Comparison of ENCODE assay signal across 4 mouse cellular contexts in the genomic region with DNA sequence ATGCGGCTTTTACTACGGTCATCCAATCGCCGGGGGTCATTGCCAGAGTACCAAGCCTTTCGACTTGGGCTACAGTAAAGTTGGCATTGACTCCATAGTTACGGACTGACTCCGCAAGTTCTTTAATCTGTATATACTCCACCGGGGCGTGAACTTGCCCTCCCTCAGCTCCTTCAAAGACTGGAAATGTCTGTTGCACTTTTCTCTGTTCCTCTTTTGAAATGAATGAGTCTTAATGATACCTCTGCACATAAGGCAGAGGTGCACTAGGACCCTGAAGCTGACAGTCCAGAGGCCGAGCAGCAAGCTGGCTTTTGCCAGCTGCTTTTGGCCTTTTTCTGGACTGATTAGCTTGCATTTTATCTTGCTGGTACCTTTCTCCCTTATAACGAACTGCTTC.
DNase-seq lines count a peak whose midpoint lies in the region; TF ChIP-seq lines count a peak whose summit lies in the region.
"Not testable (repeated sequence)": the region's sequence is repeated elsewhere in the genome, so short reads cannot be mapped to it uniquely, and the experiment has no call there.

No protein-coding gene starts in this region.

- TF ChIP-seq POLR2A in CH12.LX (IDR thresholded peaks at IDR 0.05; ENCODE audit: low read depth, low read length), result not testable (repeated sequence)

- not testable (repeated sequence) for H3K4me1 ChIP-seq in CH12.LX (ENCODE audit: control insufficient read depth in 1 of 2, insufficient read depth in 2 of 2)

- TF ChIP-seq CTCF in CH12.LX (conservative IDR thresholded peaks at IDR 0.05 in 1 of 2, IDR thresholded peaks at IDR 0.05 in 1 of 2; ENCODE audit: low read depth in 2 of 2, low read length in 2 of 2), result not testable (repeated sequence)

- TF ChIP-seq EP300 in CH12.LX (IDR thresholded peaks at IDR 0.05; ENCODE audit: low read length), result peak; percentile 86

- not testable (repeated sequence) for H3K27ac ChIP-seq in CH12.LX (ENCODE audit: insufficient read depth, low read depth)

- H3K9ac ChIP-seq in CH12.LX (ENCODE audit: insufficient read depth, low read depth), result not testable (repeated sequence)

- H3K4me2 ChIP-seq in CH12.LX (ENCODE audit: insufficient read depth, low read depth, poor library complexity, severe bottlenecking), result 0 out of 2 replicates have a peak overlapping the region, but pooled peaks have one; percentile 49

- not testable (repeated sequence) for TF ChIP-seq RAD21 in CH12.LX (IDR thresholded peaks at IDR 0.05; ENCODE audit: low read depth, low read length)

- dilution Hi-C loops in CH12.LX (cut with MboI; ENCODE audit: extremely low pct_ligation_motif_present, extremely low pct_unique_long_range_greater_than_20kb, low sequenced_read_pairs), result not testable (repeated sequence)

- H3K9me3 ChIP-seq in CH12.LX (replicated peaks; ENCODE audit: low read length), result not testable (repeated sequence)

- H3K36me3 ChIP-seq in CH12.LX (replicated peaks in 1 of 2; ENCODE audit: control insufficient read depth in 1 of 2, insufficient read depth in 1 of 2, low read length in 1 of 2); splenic B cell, adult 2 months (ENCODE audit: control insufficient read depth, insufficient read depth, low read length, poor library complexity, severe bottlenecking): not testable (repeated sequence)

- DNase-seq in B cell, adult 2 months, result peak; percentile 17 to 37
- peak; percentile 31 for DNase-seq in CH12.LX (ENCODE audit: extremely low read depth)
- DNase-seq in spleen, postnatal 36 days (ENCODE audit: low spot score in 2 of 2), result peak; percentile 14 to 22
- DNase-seq in splenic B cell, adult 2 months (ENCODE audit: low read depth, low spot score), result peak; percentile 54

- in situ Hi-C loops in CH12.LX (cut with MboI; ENCODE audit: low pct_ligation_motif_present, low pct_unique_long_range_greater_than_20kb, low sequenced_read_pairs), result not testable (repeated sequence)

- not testable (repeated sequence) for H3K4me3 ChIP-seq in CH12.LX (replicated peaks in 1 of 3; ENCODE audit: low read depth in 2 of 3, low read length in 2 of 3, poor library complexity in 1 of 3)

- not testable (repeated sequence) for H3K79me2 ChIP-seq in CH12.LX (replicated peaks; ENCODE audit: control insufficient read depth, extremely low read depth, insufficient read depth, poor library complexity, severe bottlenecking)

- not testable (repeated sequence) for H3K27me3 ChIP-seq in CH12.LX (replicated peaks); splenic B cell, adult 2 months (ENCODE audit: control insufficient read depth, insufficient read depth, low read length, poor library complexity, severe bottlenecking)

TF ChIP-seq in CH12.LX, 34 proteins besides CTCF, POLR2A, EP300 and RAD21:
- TF ChIP-seq JUND (conservative IDR thresholded peaks at IDR 0.05; ENCODE audit: low read depth, low read length), result peak; percentile 59
- 0 out of 2 replicates have a peak, but pooled peaks have one; percentile 44 for TF ChIP-seq MAFK (IDR thresholded peaks at IDR 0.05; ENCODE audit: insufficient replicate concordance, low read length)
- TF ChIP-seq CHD2 (IDR thresholded peaks at IDR 0.05; ENCODE audit: low read length), result 0 out of 2 replicates have a peak, but pooled peaks have one; percentile 33
- peak; percentile 90 for TF ChIP-seq IRF4 (IDR thresholded peaks at IDR 0.05; ENCODE audit: low read depth, low read length)
- peak; percentile 13; the same call in 1 of the 2 replicates for TF ChIP-seq TCF12 (IDR thresholded peaks at IDR 0.05; ENCODE audit: low read depth, low read length)
- peak; percentile 58 for TF ChIP-seq JUN (IDR thresholded peaks at IDR 0.05; ENCODE audit: insufficient read depth, low read depth, low read length)
- TF ChIP-seq RCOR1 (conservative IDR thresholded peaks at IDR 0.05; ENCODE audit: low read depth, low read length), result 0 out of 2 replicates have a peak, but pooled peaks have one; percentile 51
